Mouse (Mus musculus): ENCODE results near the gene 4933424G06Rik.
A peak's percentile ranks its signal among the peaks of the same experiment; 100 is the strongest.

The 4933424G06Rik gene

GRCm38 (mm10) chr1:36709055-36709853, 695 bp upstream of the 4933424G06Rik start:
- peak; percentile 40 for DNase-seq (ENCODE audit: low spot score)

- DNase-seq (ENCODE audit: low spot score), result no peak
Measured at GRCm38 (mm10) chr1:36711104-36711503, 1.2 kb downstream of the 4933424G06Rik start.

- no peak for DNase-seq (ENCODE audit: low spot score)
Measured at GRCm38 (mm10) chr1:36714311-36714710, 4.4 kb downstream of the 4933424G06Rik start, which contains the start of gene Actr1b. Gene Actr1b (minus strand): TSS chr1:36714422.

GRCm38 (mm10) chr1:36718786-36719185, 8.8 kb downstream of the 4933424G06Rik start:
- no peak for DNase-seq (ENCODE audit: low spot score)

- no peak for DNase-seq (ENCODE audit: low spot score)
Measured at GRCm38 (mm10) chr1:36723146-36724056, 13.5 kb downstream of the 4933424G06Rik start.

GRCm38 (mm10) chr1:36724057-36724431, 14.1 kb downstream of the 4933424G06Rik start:
- DNase-seq (ENCODE audit: low spot score), result no peak

- DNase-seq (ENCODE audit: low spot score), result peak; percentile 76
Measured at GRCm38 (mm10) chr1:36737300-36737699, 27.4 kb downstream of the 4933424G06Rik start.

GRCm38 (mm10) chr1:36739231-36739630, 29.3 kb downstream of the 4933424G06Rik start:
- DNase-seq (ENCODE audit: low spot score), result no peak

- no peak for DNase-seq (ENCODE audit: low spot score)
Measured at GRCm38 (mm10) chr1:36743046-36743445, 33.1 kb downstream of the 4933424G06Rik start.

GRCm38 (mm10) chr1:36744268-36744944, 34.5 kb downstream of the 4933424G06Rik start:
- peak; percentile 44 for DNase-seq (ENCODE audit: low spot score)

GRCm38 (mm10) chr1:36745661-36746060, 35.7 kb downstream of the 4933424G06Rik start:
- no peak for DNase-seq (ENCODE audit: low spot score)

GRCm38 (mm10) chr1:36746452-36746851, 36.5 kb downstream of the 4933424G06Rik start:
- DNase-seq (ENCODE audit: low spot score), result peak; percentile 25

- no peak for DNase-seq (ENCODE audit: low spot score)
Measured at GRCm38 (mm10) chr1:36753932-36754675, 44.2 kb downstream of the 4933424G06Rik start.

GRCm38 (mm10) chr1:36758553-36758952, 48.6 kb downstream of the 4933424G06Rik start:
- no peak for DNase-seq (ENCODE audit: low spot score)

- DNase-seq (ENCODE audit: low spot score), result no peak
Measured at GRCm38 (mm10) chr1:36759076-36759475, 49.1 kb downstream of the 4933424G06Rik start.

- DNase-seq (ENCODE audit: low spot score), result no peak
Measured at GRCm38 (mm10) chr1:36760401-36760800, 50.5 kb downstream of the 4933424G06Rik start.

- no peak for DNase-seq (ENCODE audit: low spot score)
Measured at GRCm38 (mm10) chr1:36761061-36761460, 51.1 kb downstream of the 4933424G06Rik start.

GRCm38 (mm10) chr1:36761568-36761967, 51.6 kb downstream of the 4933424G06Rik start, which contains the start of gene Zap70:
Gene Zap70 (plus strand): TSS chr1:36761798.
- DNase-seq (ENCODE audit: low spot score), result no peak

- no peak for DNase-seq (ENCODE audit: low spot score)
Measured at GRCm38 (mm10) chr1:36766431-36767205, 56.7 kb downstream of the 4933424G06Rik start.

GRCm38 (mm10) chr1:36767321-36767720, 57.4 kb downstream of the 4933424G06Rik start:
- no peak for DNase-seq (ENCODE audit: low spot score)

GRCm38 (mm10) chr1:36768786-36769185, 58.8 kb downstream of the 4933424G06Rik start:
- no peak for DNase-seq (ENCODE audit: low spot score)
